Mouse (Mus musculus) liver, embryonic 14.5 days (tissue): Measurements from ENCODE around the gene Ttc32.

Source experiments
- CTCF ChIP-seq: IDR thresholded peaks from 2 replicates; pipeline ENCODE4 v1.5.1; 2016; ENCODE audit warnings: antibody characterized with exemption, low read depth, control low read depth
- EP300 ChIP-seq: IDR thresholded peaks from 2 replicates; pipeline ENCODE4 v1.6.1; 2016; ENCODE audit warnings: antibody characterized with exemption, low read depth

DNA sequence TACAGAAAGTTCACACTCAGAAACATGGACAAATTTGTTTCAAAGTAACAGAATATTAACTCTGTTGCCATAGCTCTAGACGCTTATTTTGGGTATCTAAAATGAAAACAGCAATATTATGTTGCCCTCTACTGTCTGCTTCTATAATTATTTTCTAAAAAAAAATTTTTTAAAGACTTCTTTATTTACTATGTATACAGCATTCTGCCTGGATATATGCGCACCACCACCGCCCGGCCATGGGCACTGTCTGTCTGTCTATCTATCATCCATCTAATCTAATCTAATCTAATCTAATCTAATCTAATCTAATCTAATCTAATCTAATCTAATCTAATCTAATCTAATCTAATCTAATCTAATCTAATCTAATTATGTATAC lies 300 bp upstream of the Ttc32 start:
- TF ChIP-seq CTCF (no peak), EP300 (no peak)
